Mouse (Mus musculus) limb, embryonic 10.5 days (tissue): ENCODE measurements around the gene Bid. TPM values are rescaled to one million over a fixed set of nuclear protein-coding genes. Genes with fewer than 3 reads are reported as not detected.
A peak's percentile ranks its signal among the peaks of the same experiment; 100 is the strongest.
"Not testable (repeated sequence)": the region's sequence is repeated elsewhere in the genome, so short reads cannot be mapped to it uniquely, and the experiment has no call there.

Source experiments
- DNase-seq: peaks from one replicate; pipeline ENCODE4 v3.0.0-alpha.2; 2017; ENCODE audit warnings: low spot score
- H3K27ac ChIP-seq: fragments of 300-500 bp; sonication (generic); 2 replicates; pipeline ENCODE4 v1.5.1; 2016; ENCODE audit warnings: mild to moderate bottlenecking
- H3K27me3 ChIP-seq: fragments of 300-500 bp; sonication (generic); 2 replicates; pipeline ENCODE4 v1.6.1; 2016; ENCODE audit warnings: low read depth, mild to moderate bottlenecking; ENCODE audit not compliant: poor library complexity, severe bottlenecking
- H3K36me3 ChIP-seq: fragments of 300-500 bp; sonication (generic); 2 replicates; pipeline ENCODE4 v1.6.1; 2016; ENCODE audit warnings: mild to moderate bottlenecking, moderate library complexity
- H3K4me1 ChIP-seq: fragments of 300-500 bp; sonication (generic); 2 replicates; pipeline ENCODE4 v1.6.1; 2016
- H3K4me3 ChIP-seq: fragments of 300-500 bp; sonication (generic); 2 replicates; pipeline ENCODE4 v1.5.1; 2016; ENCODE audit warnings: mild to moderate bottlenecking, moderate library complexity
- H3K9me3 ChIP-seq: fragments of 300-500 bp; sonication (generic); replicated peaks from 2 replicates; pipeline ENCODE4 v1.6.1; 2016; ENCODE audit warnings: mild to moderate bottlenecking
- whole genome bisulfite sequencing: fragments of 180-500 bp; shearing (Covaris S2); methylation state at CpG from one replicate; pipeline ENCODE4 v1.1.7; 2016; 5-methylcytosine and 5-hydroxymethylcytosine counted together
- polyA plus RNA-seq: library from polyadenylated mRNA; unstranded; fragments of >200 nt; fragmentation: Nextera tagmentation; extraction: Ambion mirVana; gene quantifications from 2 replicates; pipeline ENCODE4 v1.2.1, GENCODE M21; 2016

Bid gene
- polyA plus RNA-seq, 1 experiment from 2014 or later, result 14.8 TPM

DNA sequence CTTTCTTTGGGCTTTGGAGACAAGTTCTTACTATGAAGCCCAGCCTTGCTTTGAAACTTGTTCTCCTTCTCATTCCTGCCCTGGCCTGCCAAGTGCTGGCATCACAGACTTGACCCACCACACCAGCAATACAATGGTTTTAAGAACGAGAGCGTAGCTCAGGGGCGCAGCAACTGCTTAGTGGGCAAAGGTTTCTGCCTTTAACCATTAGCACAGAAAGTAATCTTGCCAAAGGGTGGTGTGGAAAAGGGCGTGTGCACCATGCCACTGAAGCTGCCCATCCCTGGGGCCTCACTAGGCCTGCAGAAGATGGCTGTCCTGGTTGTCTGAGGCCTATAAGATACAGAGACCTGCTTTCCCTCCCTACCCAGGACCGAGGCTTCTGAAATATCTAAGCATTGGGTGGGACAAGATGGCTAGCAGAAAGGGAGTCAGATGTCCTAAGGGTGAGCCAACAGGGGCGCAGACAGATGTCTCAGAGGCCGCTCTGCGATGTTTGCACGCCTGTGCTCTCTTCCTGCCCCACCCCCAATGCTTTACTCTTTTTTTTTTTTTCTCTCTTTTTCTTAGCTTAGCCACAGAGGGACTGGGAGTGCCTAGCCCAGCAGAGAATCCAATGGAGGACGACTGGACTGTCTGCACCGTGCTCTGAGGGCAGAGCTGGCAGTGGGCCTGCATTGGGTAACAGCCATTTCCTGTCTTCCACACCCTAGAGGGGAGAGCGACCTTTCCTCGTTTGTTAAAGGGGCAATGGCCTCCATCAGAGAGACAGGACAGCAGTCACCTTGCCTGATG lies 5.2 kb downstream of the Bid start:
- WGBS, result 83% methylated on average over 13 of the region's 13 CpGs
- H3K36me3 ChIP-seq, result no peaks in the 10 kb centered on the region
- H3K9me3 ChIP-seq, result no peaks in the 10 kb centered on the region
- H3K4me1 ChIP-seq, result peaks cover 17% of the 10 kb centered on the region
- H3K27ac ChIP-seq, result no peak overlapping the region
- no peak for DNase-seq
- no peak overlapping the region for H3K4me3 ChIP-seq
- peaks cover 21% of the 10 kb centered on the region for H3K27me3 ChIP-seq

- no peak overlapping the region for H3K4me3 ChIP-seq
- WGBS, result 81% methylated on average over 3 of the region's 3 CpGs
- H3K9me3 ChIP-seq, result no peaks in the 10 kb centered on the region
- 0 out of 2 replicates have a peak, but pooled peaks cover 3% of the 10 kb centered on the region for H3K4me1 ChIP-seq
- peaks cover 2% of the 10 kb centered on the region; the same call in 1 of the 2 replicates for H3K27me3 ChIP-seq
- no peaks in the 10 kb centered on the region for H3K36me3 ChIP-seq
- DNase-seq, result no peak
- no peak overlapping the region for H3K27ac ChIP-seq
Observed at GRCm38 (mm10) chr6:120909501-120909900, 7.2 kb downstream of the Bid start.

- 93% methylated on average over 10 of the region's 10 CpGs for WGBS
- not testable (repeated sequence) for H3K36me3 ChIP-seq, H3K4me3 ChIP-seq, DNase-seq, H3K4me1 ChIP-seq, H3K27ac ChIP-seq, H3K9me3 ChIP-seq, H3K27me3 ChIP-seq
Observed at GRCm38 (mm10) chr6:120907876-120908597, 8.6 kb downstream of the Bid start.

DNA sequence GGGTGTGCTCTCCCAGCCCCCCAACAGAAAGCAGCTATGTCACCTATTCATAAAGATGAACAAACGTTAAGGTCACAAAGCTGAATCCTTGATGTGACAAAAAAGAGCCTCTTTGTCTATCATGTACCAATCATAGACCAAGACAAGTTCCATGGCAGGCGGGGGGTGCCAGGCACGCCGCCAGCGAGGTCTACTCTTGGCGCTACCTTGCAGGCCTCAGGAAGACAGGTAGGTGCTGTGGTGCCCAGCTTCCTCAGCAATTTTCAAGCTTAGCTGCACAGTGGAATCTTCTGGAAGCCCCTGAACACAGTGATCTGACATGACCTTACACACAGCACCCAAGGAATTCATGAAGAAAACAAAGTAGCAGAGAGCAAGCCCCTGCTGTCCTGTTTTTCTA lies 10.1 kb downstream of the Bid start:
- no peaks in the 10 kb centered on the region for H3K36me3 ChIP-seq
- no peaks in the 10 kb centered on the region for H3K4me1 ChIP-seq
- H3K4me3 ChIP-seq, result no peak overlapping the region
- no peak overlapping the region for H3K27ac ChIP-seq
- WGBS, result 92% methylated on average over 6 of the region's 6 CpGs
- no peaks in the 10 kb centered on the region for H3K27me3 ChIP-seq
- no peak for DNase-seq
- no peaks in the 10 kb centered on the region for H3K9me3 ChIP-seq

GRCm38 (mm10) chr6:120905111-120905510 lies 11.5 kb downstream of the Bid start:
- H3K4me1 ChIP-seq, result no peaks in the 10 kb centered on the region
- H3K9me3 ChIP-seq, result no peaks in the 10 kb centered on the region
- H3K4me3 ChIP-seq, result no peak overlapping the region
- 90% methylated on average over 5 of the region's 5 CpGs for WGBS
- H3K27me3 ChIP-seq, result no peaks in the 10 kb centered on the region
- no peaks in the 10 kb centered on the region for H3K36me3 ChIP-seq
- H3K27ac ChIP-seq, result no peak overlapping the region
- DNase-seq, result no peak

DNA sequence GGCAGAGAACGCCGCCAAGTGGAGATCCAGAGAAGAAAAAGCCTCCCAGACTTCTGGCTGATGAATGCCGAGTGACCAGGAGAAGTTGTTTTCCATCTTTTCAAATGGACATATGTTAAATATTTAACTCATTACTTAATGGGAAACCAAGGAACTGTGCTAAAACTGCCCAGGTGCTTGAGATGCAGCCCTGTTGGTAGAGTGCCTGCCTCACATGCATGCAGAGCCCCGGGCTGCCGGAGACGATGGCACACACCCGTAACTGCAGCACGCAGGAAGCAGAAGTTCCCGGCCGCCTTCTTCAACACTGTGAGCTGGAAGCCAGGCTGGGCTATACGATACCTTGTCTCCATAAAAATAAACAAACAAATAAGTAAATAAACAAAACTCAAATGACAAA lies 12.7 kb downstream of the Bid start:
- DNase-seq, result no peak
- 90% methylated on average over 11 of the region's 11 CpGs for WGBS

GRCm38 (mm10) chr6:120903450-120903912 lies 13.2 kb downstream of the Bid start:
- Histone ChIP-seq H3K9me3 (no peaks in the 10 kb centered on the region), H3K27ac (no peak overlapping the region), H3K4me3 (no peak overlapping the region), H3K27me3 (no peaks in the 10 kb centered on the region), H3K4me1 (no peaks in the 10 kb centered on the region), H3K36me3 (no peaks in the 10 kb centered on the region)
- WGBS, result 60% methylated on average over 5 of the region's 5 CpGs
- DNase-seq, result peak; percentile 43

More for the DNA sequence above, 12.7 kb downstream of the Bid start:
- H3K4me1 ChIP-seq, result no peaks in the 10 kb centered on the region
- H3K27me3 ChIP-seq, result no peaks in the 10 kb centered on the region
- no peak overlapping the region for H3K4me3 ChIP-seq
- H3K27ac ChIP-seq, result no peak overlapping the region
- no peaks in the 10 kb centered on the region for H3K36me3 ChIP-seq
- no peaks in the 10 kb centered on the region for H3K9me3 ChIP-seq

DNA sequence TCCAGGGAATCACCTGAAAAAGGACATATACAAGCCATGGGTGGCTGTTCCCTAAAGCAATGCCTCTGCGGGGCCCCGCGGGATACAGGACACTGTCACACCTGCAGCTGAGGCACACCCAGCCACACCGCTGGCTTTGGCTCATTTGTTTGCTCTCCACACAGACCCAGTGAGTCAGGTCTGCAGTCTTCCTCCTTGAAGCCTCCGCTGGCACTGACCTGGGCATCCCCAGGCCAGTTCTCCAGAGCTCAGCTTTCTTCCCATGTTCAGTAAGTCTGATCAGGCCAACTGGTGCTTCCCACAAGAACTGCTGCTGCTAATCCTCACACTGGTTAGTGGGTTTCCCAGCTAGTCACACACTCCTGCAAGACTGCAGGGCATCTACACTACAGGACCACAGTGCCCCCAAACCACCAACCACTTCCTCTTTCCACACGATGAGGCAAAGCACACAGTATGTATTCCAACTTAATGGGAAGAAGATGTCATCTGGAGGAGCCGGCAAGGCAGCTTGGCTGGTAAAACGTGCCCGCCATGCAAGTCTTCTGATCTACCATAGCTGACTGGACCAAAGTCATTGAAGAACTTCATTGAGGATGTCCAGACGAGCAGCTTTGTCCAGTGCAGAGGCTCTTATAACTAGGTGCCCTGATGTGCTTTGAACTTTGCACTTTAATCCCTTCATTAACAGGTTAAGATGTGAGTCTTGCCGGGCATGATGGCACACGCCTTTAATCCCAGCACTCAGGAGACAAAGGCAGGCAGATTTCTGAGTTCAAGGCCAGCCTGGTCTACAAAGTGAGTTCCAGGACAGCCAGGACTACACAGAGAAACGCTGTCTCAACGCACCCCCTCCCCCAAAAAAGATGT lies 14.6 kb downstream of the Bid start:
- WGBS, result 89% methylated on average over 14 of the region's 14 CpGs
- no peaks in the 10 kb centered on the region; the same call in 1 of the 2 replicates for H3K4me1 ChIP-seq
- DNase-seq, result no peak
- no peaks in the 10 kb centered on the region for H3K9me3 ChIP-seq
- no peaks in the 10 kb centered on the region for H3K27me3 ChIP-seq
- no peak overlapping the region for H3K4me3 ChIP-seq
- H3K36me3 ChIP-seq, result no peaks in the 10 kb centered on the region
- no peak overlapping the region for H3K27ac ChIP-seq

DNA sequence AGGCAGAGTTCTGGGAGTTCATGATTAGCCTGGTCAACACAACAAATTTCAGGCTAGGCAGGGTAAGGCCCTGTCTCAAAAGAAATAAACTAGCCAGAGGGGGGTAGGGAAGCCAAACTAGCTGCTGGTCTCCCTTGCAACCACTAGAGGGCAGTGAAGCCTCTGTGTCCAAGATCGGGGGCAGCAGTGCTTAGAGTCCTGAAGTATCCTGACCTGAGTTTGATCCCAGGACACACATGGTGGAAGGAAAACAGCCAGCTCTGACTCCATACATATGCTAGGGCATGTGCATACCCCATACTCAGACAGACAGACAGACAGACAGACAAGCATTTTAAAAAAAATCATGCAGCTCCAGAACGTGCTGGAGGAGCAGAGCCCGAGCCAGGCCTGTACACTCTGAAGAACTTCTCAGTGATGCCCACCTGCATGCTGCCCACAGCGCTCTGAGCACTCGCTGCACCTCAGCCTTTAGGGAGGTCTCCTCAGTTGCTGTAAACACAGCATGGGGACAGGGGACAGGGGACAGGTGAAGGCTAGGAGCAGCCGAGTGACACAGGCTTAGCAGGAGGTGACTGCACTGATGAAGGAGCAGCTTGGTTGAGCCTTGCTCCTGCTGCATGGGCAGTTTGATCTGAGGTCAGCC lies 18.3 kb downstream of the Bid start:
- peak; percentile 64 for DNase-seq
- Histone ChIP-seq H3K27ac (no peak overlapping the region), H3K27me3 (no peaks in the 10 kb centered on the region), H3K36me3 (peaks cover 17% of the 10 kb centered on the region), H3K4me1 (no peaks in the 10 kb centered on the region; the same call in 1 of the 2 replicates), H3K9me3 (no peaks in the 10 kb centered on the region), H3K4me3 (no peak overlapping the region)
- WGBS, result 66% methylated on average over 6 of the region's 6 CpGs

- 92% methylated on average over 9 of the region's 9 CpGs for WGBS
- H3K4me1 ChIP-seq, result no peaks in the 10 kb centered on the region; the same call in 1 of the 2 replicates
- no peaks in the 10 kb centered on the region for H3K9me3 ChIP-seq
- no peak overlapping the region for H3K27ac ChIP-seq
- H3K4me3 ChIP-seq, result no peak overlapping the region
- peaks cover 53% of the 10 kb centered on the region for H3K36me3 ChIP-seq
- DNase-seq, result no peak
- no peaks in the 10 kb centered on the region for H3K27me3 ChIP-seq
Observed at GRCm38 (mm10) chr6:120894524-120894923, 22.1 kb downstream of the Bid start.

- H3K27me3 ChIP-seq, result no peaks in the 10 kb centered on the region
- H3K9me3 ChIP-seq, result no peaks in the 10 kb centered on the region
- H3K36me3 ChIP-seq, result peaks cover 57% of the 10 kb centered on the region
- H3K4me3 ChIP-seq, result no peak overlapping the region
- no peak for DNase-seq
- H3K4me1 ChIP-seq, result no peaks in the 10 kb centered on the region; the same call in 1 of the 2 replicates
- 92% methylated on average over 9 of the region's 9 CpGs for WGBS
- no peak overlapping the region for H3K27ac ChIP-seq
Observed at GRCm38 (mm10) chr6:120894089-120894488, 22.6 kb downstream of the Bid start.

- no peak for DNase-seq
- no peaks in the 10 kb centered on the region for H3K4me1 ChIP-seq
- H3K27ac ChIP-seq, result no peak overlapping the region
- WGBS, result 91% methylated on average over 17 of the region's 17 CpGs
- no peaks in the 10 kb centered on the region for H3K9me3 ChIP-seq
- no peaks in the 10 kb centered on the region for H3K27me3 ChIP-seq
- peaks cover 90% of the 10 kb centered on the region for H3K36me3 ChIP-seq
- H3K4me3 ChIP-seq, result no peak overlapping the region
Observed at GRCm38 (mm10) chr6:120886696-120887095, 30.0 kb downstream of the Bid start.
